Mouse (Mus musculus): ENCODE results near the gene Sh3gl1.

Sh3gl1 gene

GRCm38 (mm10) chr17:56021161-56021910, 15.1 kb downstream of the Sh3gl1 start:
- peak in 1 of 2 experiments; percentile 12 for DNase-seq (ENCODE audit: low spot score in 2 of 2)

- DNase-seq (ENCODE audit: low spot score in 2 of 2): no peak
Observed at GRCm38 (mm10) chr17:56020400-56021084, 15.9 kb downstream of the Sh3gl1 start.

- peak; percentile 55 to 84 for DNase-seq (ENCODE audit: low spot score in 2 of 2)
Observed at GRCm38 (mm10) chr17:56018347-56019131, 17.9 kb downstream of the Sh3gl1 start.

- no peak for DNase-seq (ENCODE audit: low spot score in 2 of 2)
Observed at GRCm38 (mm10) chr17:56017848-56018247, 18.6 kb downstream of the Sh3gl1 start.

- DNase-seq (ENCODE audit: low spot score in 2 of 2): no peak
Observed at GRCm38 (mm10) chr17:56016793-56017785, 19.3 kb downstream of the Sh3gl1 start.

GRCm38 (mm10) chr17:56016382-56016781, 20.1 kb downstream of the Sh3gl1 start:
- DNase-seq (ENCODE audit: low spot score in 2 of 2): no peak

GRCm38 (mm10) chr17:56015293-56015692, 21.1 kb downstream of the Sh3gl1 start:
- DNase-seq (ENCODE audit: low spot score in 2 of 2): no peak

- DNase-seq (ENCODE audit: low spot score in 2 of 2): no peak
Observed at GRCm38 (mm10) chr17:56011441-56011840, 25.0 kb downstream of the Sh3gl1 start.

GRCm38 (mm10) chr17:56010681-56011080, 25.8 kb downstream of the Sh3gl1 start:
- peak; percentile 82 to 97 for DNase-seq (ENCODE audit: low spot score in 2 of 2)

GRCm38 (mm10) chr17:56010255-56010654, 26.2 kb downstream of the Sh3gl1 start:
- no peak for DNase-seq (ENCODE audit: low spot score in 2 of 2)

- DNase-seq (ENCODE audit: low spot score in 2 of 2): no peak
Observed at GRCm38 (mm10) chr17:56009962-56010240, 26.5 kb downstream of the Sh3gl1 start.

- DNase-seq (ENCODE audit: low spot score in 2 of 2): peak; percentile 86 to 93
Observed at GRCm38 (mm10) chr17:56009088-56009961, 27.1 kb downstream of the Sh3gl1 start.

- DNase-seq (ENCODE audit: low spot score in 2 of 2): peak; percentile 86 to 90
Observed at GRCm38 (mm10) chr17:56008356-56009087, 27.9 kb downstream of the Sh3gl1 start.

GRCm38 (mm10) chr17:56007444-56008355, 28.7 kb downstream of the Sh3gl1 start:
- no peak for DNase-seq (ENCODE audit: low spot score in 2 of 2)

- no peak for DNase-seq (ENCODE audit: low spot score in 2 of 2)
Observed at GRCm38 (mm10) chr17:56006956-56007355, 29.5 kb downstream of the Sh3gl1 start.

- DNase-seq (ENCODE audit: low spot score in 2 of 2): no peak
Observed at GRCm38 (mm10) chr17:56005415-56006061, 30.9 kb downstream of the Sh3gl1 start, which contains the start of the genes Stap2 and Mpnd. TSS of gene Stap2 (minus strand) at chr17:56005584. TSS of gene Mpnd (plus strand) at chr17:56005711.

GRCm38 (mm10) chr17:56003000-56003399, 33.4 kb downstream of the Sh3gl1 start:
- DNase-seq (ENCODE audit: low spot score in 2 of 2): no peak
